Mouse (Mus musculus): ENCODE measurements around the gene Camk2d.

- TF ChIP-seq CTCF (IDR thresholded peaks at IDR 0.05; ENCODE audit: control insufficient read depth, insufficient read depth, insufficient replicate concordance, low read depth, low read length) (no peak), POLR2A (IDR thresholded peaks at IDR 0.05; ENCODE audit: control insufficient read depth, low read depth, low read length) (no peak)
Observed at GRCm38 (mm10) chr3:126597596-126598328, 1.7 kb downstream of the Camk2d start.
